Mouse (Mus musculus): ENCODE results near the gene Zfp871. TPM values are rescaled to one million over a fixed set of nuclear protein-coding genes. Genes with fewer than 3 reads are reported as not detected.
"Not testable (repeated sequence)": the region's sequence is repeated elsewhere in the genome, so short reads cannot be mapped to it uniquely, and the experiment has no call there.

Gene Zfp871
- polyA plus RNA-seq, 1 experiment from 2014 or later: 28.9 TPM

- Histone ChIP-seq H3K36me3 (no peaks in the 10 kb centered on the region), H3K27me3 (replicated peaks) (no peaks in the 10 kb centered on the region), H3K4me3 (replicated peaks) (no peak overlapping the region), H3K9me3 (no peaks in the 10 kb centered on the region), H3K9ac (no peak overlapping the region), H3K27ac (no peak overlapping the region), H3K4me2 (replicated peaks) (no peak overlapping the region), H3K4me1 (replicated peaks) (no peaks in the 10 kb centered on the region)
- no peak for ATAC-seq
- 80% methylated on average over 7 of the region's 7 CpGs for WGBS
These were observed 65.3 kb downstream of the Zfp871 start for GRCm38 (mm10) chr17:32722771-32723170.

- H3K9ac ChIP-seq; H3K9me3 ChIP-seq; H3K27ac ChIP-seq; H3K27me3 ChIP-seq (replicated peaks); H3K4me2 ChIP-seq (replicated peaks); H3K4me1 ChIP-seq (replicated peaks); H3K4me3 ChIP-seq (replicated peaks); H3K36me3 ChIP-seq; ATAC-seq: not testable (repeated sequence)
- WGBS: 74% methylated on average over 1 of the region's 1 CpGs
These were observed 65.9 kb downstream of the Zfp871 start for GRCm38 (mm10) chr17:32722151-32722550.

Other genes with a start within 250 kb of the Zfp871 start
- not detected in 2 replicates for gene Cyp4f37, start 167.0 kb downstream of the Zfp871 start, polyA plus RNA-seq (2015; fragmentation: Nextera tagmentation; extraction: Ambion mirVana)
- 13.4 and 16.8 TPM in 2 replicates for gene Cyp4f40, start 129.4 kb downstream of the Zfp871 start, polyA plus RNA-seq (2015; fragmentation: Nextera tagmentation; extraction: Ambion mirVana)
- 0.60 and 0.72 TPM in 2 replicates for gene Cyp4f15, start 102.7 kb downstream of the Zfp871 start, polyA plus RNA-seq (2015; fragmentation: Nextera tagmentation; extraction: Ambion mirVana)
- 3.4 and 4.1 TPM in 2 replicates for gene Zfp811, start 21.6 kb upstream of the Zfp871 start, polyA plus RNA-seq (2015; fragmentation: Nextera tagmentation; extraction: Ambion mirVana)
- gene Zfp799, start 42.0 kb upstream of the Zfp871 start, polyA plus RNA-seq (2015; fragmentation: Nextera tagmentation; extraction: Ambion mirVana): 9.9 and 10.5 TPM in 2 replicates
- 6.4 and 6.9 TPM in 2 replicates for gene Zfp870, start 103.4 kb upstream of the Zfp871 start, polyA plus RNA-seq (2015; fragmentation: Nextera tagmentation; extraction: Ambion mirVana)
- gene Cyp4f14, start 129.1 kb upstream of the Zfp871 start, polyA plus RNA-seq (2015; fragmentation: Nextera tagmentation; extraction: Ambion mirVana): 2.7 and 2.9 TPM in 2 replicates
- 21.1 and 22.4 TPM in 2 replicates for gene Cyp4f13, start 159.1 kb upstream of the Zfp871 start, polyA plus RNA-seq (2015; fragmentation: Nextera tagmentation; extraction: Ambion mirVana)
- gene Zfp472, start 177.5 kb upstream of the Zfp871 start, polyA plus RNA-seq (2015; fragmentation: Nextera tagmentation; extraction: Ambion mirVana): 10.0 and 10.7 TPM in 2 replicates
- gene Zfp952, start 204.8 kb upstream of the Zfp871 start, polyA plus RNA-seq (2015; fragmentation: Nextera tagmentation; extraction: Ambion mirVana): 9.1 and 9.4 TPM in 2 replicates
- 9.4 and 11.1 TPM in 2 replicates for gene Zfp763, start 245.1 kb upstream of the Zfp871 start, polyA plus RNA-seq (2015; fragmentation: Nextera tagmentation; extraction: Ambion mirVana)

All from intestine, embryonic 15.5 days (tissue).